Mouse (Mus musculus) frontal cortex, postnatal 14 days (tissue): ENCODE measurements at regions not wholly inside any gene's neighbourhood (a gene's known extent, or its start where the extent isn't known, plus 50 kb on each side); places are given as distances from the start of the nearest gene placed in this dataset.
A peak's percentile ranks its signal among the peaks of the same experiment; 100 is the strongest.

Experiments used
- DNase-seq, 2 experiments: peaks; one replicate each; pipeline ENCODE4 v3.0.0; 2022; ENCODE audit warnings: low spot score in 2 of 2

GRCm38 (mm10) chr12:9847034-9847433 is 277.1 kb downstream of the Osr1 start:
- DNase-seq: no peak

- DNase-seq: no peak
Measured at GRCm38 (mm10) chr12:9847465-9848205, 277.7 kb downstream of the Osr1 start.

DNA sequence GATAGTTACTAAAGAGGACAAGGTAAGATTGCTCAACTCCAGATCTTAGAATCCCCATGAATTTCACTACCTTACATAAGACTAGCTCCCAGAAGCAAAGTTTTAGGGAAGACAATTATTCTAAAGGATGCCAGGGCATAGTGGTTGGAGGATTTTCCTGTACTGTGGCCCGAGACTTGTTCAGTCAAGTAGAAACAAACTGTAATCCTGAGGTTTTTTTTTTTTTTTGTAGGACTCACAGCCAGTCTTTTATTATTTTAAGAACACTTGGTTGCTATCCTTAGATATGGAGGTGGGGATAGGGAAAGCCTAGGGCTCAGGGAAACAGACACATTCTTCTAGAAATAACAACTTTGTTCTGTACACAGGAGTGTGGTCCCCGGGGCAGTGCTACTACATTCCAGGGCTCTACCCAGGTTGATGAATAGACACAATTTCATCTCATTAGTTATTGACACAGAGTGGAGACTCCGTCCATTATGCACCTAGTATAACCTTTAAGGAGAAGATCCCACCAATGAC is 285.6 kb downstream of the Osr1 start:
- no peak for DNase-seq

GRCm38 (mm10) chr12:9856128-9856621 is 286.3 kb downstream of the Osr1 start:
- DNase-seq: no peak

GRCm38 (mm10) chr12:9857990-9858389 is 288.1 kb downstream of the Osr1 start:
- peak; percentile 19 to 32 for DNase-seq

DNA sequence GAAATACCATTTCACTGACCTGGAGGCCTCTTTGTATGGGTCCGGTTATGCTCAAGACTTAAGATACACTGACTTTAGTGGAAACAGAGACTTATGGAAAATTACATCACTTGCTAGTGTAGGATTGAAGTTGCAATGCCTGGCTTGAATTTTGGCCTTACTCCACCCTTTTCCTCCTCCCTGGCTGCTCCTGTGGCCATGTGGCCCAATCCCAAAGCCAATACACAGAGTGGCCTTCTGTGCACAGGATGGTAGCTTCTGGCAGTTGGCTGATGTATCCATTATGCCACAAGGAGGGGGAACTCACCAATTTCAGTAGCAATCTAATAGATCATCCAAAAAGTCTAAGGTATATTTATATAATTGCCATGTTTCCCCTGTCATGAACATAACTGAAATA is 292.4 kb downstream of the Osr1 start:
- DNase-seq: no peak

GRCm38 (mm10) chr12:9872236-9872635 is 302.3 kb downstream of the Osr1 start:
- no peak for DNase-seq

DNA sequence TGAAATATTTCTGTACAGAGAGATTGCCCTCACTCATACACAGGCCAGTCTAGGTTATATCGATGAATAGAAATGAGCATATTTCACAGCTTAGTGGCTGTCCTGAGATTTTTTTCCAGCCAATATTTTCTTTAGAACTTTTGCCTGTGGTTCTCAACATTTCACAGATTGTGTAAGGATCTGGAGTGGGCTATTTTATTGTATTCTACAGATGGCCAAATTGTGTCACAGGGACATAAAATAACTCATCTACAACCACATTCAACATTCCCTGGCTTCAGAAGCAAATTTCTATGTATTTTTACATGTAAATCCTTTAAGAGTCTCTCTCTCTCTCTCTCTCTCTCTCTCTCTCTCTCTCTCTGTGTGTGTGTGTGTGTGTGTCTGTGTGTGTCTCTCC is 303.3 kb downstream of the Osr1 start:
- DNase-seq: no peak

DNA sequence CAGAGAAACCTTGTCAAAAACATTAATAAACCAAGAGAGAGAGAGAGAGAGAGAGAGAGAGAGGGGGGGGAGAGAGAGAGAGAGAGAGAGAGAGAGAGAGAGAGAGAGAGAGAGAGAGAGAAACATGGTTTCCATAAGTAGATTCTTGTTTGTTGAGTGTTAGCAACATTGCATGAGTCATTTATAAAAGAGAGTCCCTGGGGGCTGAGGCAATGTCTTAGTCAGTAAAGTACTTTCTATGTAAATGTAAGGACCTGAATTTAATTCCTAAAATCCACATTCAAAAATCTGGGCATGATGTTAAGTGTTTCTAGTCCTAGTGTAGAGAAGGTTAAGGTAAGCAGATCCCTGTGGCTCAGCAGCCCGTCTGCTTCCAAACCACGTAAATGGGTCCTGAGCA is 304.9 kb downstream of the Osr1 start:
- DNase-seq: no peak

- DNase-seq: no peak
Measured at GRCm38 (mm10) chr12:9881953-9882623, 312.2 kb downstream of the Osr1 start.

- DNase-seq: no peak
Measured at GRCm38 (mm10) chr12:9883037-9883730, 313.3 kb downstream of the Osr1 start.

DNA sequence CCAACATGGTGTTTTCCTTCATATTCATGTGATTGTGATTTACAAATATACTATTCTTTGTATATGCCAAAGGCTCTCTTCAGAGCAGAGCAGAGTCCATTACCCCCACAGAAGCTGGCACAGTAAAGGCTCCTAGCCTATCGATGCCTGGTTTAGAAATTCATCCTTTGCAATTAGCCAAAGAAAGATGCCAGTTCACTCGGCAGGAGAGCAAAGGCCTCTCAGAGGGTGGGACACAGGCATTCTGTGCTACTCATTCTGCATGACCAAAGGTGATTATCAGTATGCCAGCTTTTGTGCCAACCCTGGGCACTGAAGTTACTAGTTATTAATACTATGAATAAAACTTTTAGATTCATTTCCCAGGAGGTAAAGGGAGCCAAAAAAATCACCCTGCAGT is 324.6 kb downstream of the Osr1 start:
- DNase-seq: no peak

- DNase-seq: no peak
Measured at GRCm38 (mm10) chr12:9897980-9898379, 328.1 kb downstream of the Osr1 start.

GRCm38 (mm10) chr12:9898420-9898819 is 328.5 kb downstream of the Osr1 start:
- no peak for DNase-seq

- DNase-seq: no peak
Measured at GRCm38 (mm10) chr12:9901948-9902347, 332.0 kb downstream of the Osr1 start.

DNA sequence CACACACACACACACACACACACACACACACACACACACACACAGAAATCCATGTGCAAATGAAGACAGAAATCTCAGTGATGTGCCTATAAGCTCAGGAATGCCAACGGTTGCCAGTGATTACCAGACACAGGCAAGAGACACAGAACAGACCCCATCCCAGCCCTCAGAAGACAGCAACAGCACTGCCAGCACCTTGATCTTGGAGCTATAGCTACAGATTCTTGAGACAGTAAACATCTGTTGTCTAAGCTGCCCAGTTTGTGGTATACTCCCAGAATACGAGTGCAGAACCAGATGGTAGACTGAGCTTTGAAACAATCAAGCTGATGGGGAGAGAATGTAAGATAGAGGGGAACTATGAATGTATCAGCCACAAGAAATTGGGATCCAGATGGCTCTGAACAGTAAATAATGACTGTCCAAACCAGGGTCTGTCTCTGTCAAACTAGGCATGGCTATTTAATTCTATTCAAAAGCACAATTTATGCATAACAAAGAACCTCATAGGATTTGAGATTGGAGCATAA is 333.9 kb downstream of the Osr1 start:
- no peak for DNase-seq

GRCm38 (mm10) chr12:9912333-9912732 is 342.4 kb downstream of the Osr1 start:
- no peak for DNase-seq

- DNase-seq: no peak
Measured at GRCm38 (mm10) chr12:9915726-9916140, 345.8 kb downstream of the Osr1 start.

GRCm38 (mm10) chr12:9918026-9918425 is 348.1 kb downstream of the Osr1 start:
- no peak for DNase-seq

GRCm38 (mm10) chr12:9919007-9919406 is 349.1 kb downstream of the Osr1 start:
- DNase-seq: no peak

GRCm38 (mm10) chr12:9919433-9919832 is 349.5 kb downstream of the Osr1 start:
- no peak for DNase-seq

- DNase-seq: no peak
Measured at GRCm38 (mm10) chr12:9920401-9920800, 350.5 kb downstream of the Osr1 start.
